Mouse (Mus musculus) olfactory bulb, adult 2 months (tissue): ENCODE data around the gene Tubgcp2.

Experiments used
- CTCF ChIP-seq: fragments of 200-500 bp; IDR thresholded peaks from 2 replicates; pipeline ENCODE4 v1.5.1; 2012; ENCODE audit warnings: low read depth, mild to moderate bottlenecking, low read length, moderate library complexity; ENCODE audit not compliant: insufficient read depth
- POLR2A ChIP-seq: fragments of 200-500 bp; IDR thresholded peaks from 2 replicates; pipeline ENCODE4 v1.6.1; 2012; ENCODE audit warnings: mild to moderate bottlenecking, low read depth, low read length, moderate library complexity; ENCODE audit not compliant: insufficient read depth

DNA sequence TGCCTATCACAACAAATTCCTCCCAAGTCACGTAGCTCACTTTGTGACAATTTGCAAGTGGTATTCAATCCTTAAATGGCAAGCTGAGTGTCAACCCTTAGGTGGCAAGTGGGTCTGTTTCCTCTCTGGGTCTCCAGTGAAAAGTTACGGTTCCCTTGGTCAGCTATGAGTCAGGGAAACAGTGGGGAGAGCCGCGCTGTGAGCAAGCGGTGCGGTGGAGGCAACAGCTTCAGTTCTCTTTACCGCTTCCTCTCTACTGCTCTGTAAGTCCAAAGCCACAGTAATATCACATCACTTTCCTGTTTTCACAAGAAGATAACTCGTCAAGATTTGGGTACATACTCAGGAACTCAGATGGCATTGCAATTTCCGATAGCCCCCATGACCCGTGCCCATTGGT lies 62.2 kb downstream of the Tubgcp2 start:
- TF ChIP-seq POLR2A = no peak
- no peak for TF ChIP-seq CTCF
